ENCODE assay signal across 11 mouse cellular contexts in the genomic region with DNA sequence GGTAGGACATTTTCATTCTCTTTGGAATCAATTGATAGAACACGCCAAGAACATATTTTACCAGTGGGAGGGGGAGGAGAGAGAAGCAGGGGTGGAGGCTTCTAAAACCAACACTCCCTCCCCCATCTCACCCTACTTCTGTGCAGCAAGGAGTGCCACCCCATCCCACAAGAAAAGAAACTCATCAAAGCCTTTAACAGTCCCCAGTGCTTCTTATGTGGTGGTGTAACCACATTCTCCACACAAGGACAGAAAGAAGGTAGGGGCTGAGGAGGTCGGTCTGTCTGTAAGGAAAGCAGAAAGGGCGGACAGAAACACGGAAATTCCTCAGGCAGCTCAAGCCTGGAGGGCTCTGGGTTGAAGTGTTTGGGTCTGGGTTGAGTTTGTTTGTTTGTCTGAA. TPM values are rescaled to one million over a fixed set of nuclear protein-coding genes. Genes with fewer than 3 reads are reported as not detected.
A peak's percentile ranks its signal among the peaks of the same experiment; 100 is the strongest.
DNase-seq lines count a peak whose midpoint lies in the region; ATAC-seq and TF ChIP-seq lines count a peak whose summit lies in the region.
"Had no signal": no experiment of that assay in that cellular context is flagged by ENCODE, and none has a peak within 500 bp of the region (broad histone marks: within the 10 kb centered on the region; RNA-seq: fewer than 3 reads in every experiment).

No protein-coding gene starts in this region.

- no peaks in the 10 kb centered on the region for H3K27me3 ChIP-seq in kidney, embryonic 16.5 days (ENCODE audit: insufficient read depth, low read length)
- no peaks in the 10 kb centered on the region for H3K27me3 ChIP-seq in E14TG2a.4 (ENCODE audit: insufficient read depth, low read length)
- no peaks in the 10 kb centered on the region for H3K27me3 ChIP-seq in stomach, embryonic 16.5 days (ENCODE audit: control insufficient read depth, insufficient read depth, low read length)
- H3K27me3 ChIP-seq: Patski had no signal

- DNase-seq in kidney, postnatal 36 days, result no peak
- DNase-seq in brain, adult 2 months (ENCODE audit: low read depth, low spot score), result peak; percentile 43
- no peak for DNase-seq in layer of hippocampus, adult 9-10 months (ENCODE audit: low spot score)
- no peak for DNase-seq in gastrocnemius, postnatal 10 days
- DNase-seq in left cerebral cortex, adult 8-10 months (ENCODE audit: low spot score in 2 of 2), result no peak
- DNase-seq: liver, postnatal 0 days had no signal

- H3K9ac ChIP-seq in kidney, embryonic 16.5 days (replicated peaks; ENCODE audit: low read length), result no peak overlapping the region
- H3K9ac ChIP-seq in stomach, embryonic 16.5 days (ENCODE audit: low read length), result peak overlapping the region; percentile 17; the same call in 1 of the 2 replicates
- H3K9ac ChIP-seq: liver, postnatal 0 days had no signal

- WGBS in kidney, embryonic 16.5 days, result 50% methylated on average over 4 of the region's 4 CpGs
- 49% methylated on average over 4 of the region's 4 CpGs for WGBS in stomach, embryonic 16.5 days

- H3K27ac ChIP-seq in kidney, embryonic 16.5 days (ENCODE audit: low read length), result peak overlapping the region; percentile 60
- H3K27ac ChIP-seq in stomach, embryonic 16.5 days (ENCODE audit: low read length), result peak overlapping the region; percentile 61
- H3K27ac ChIP-seq: forebrain, embryonic 10.5 days had no signal

- H3K36me3 ChIP-seq in kidney, embryonic 16.5 days (ENCODE audit: insufficient read depth, low read length), result peaks cover 10% of the 10 kb centered on the region; the same call in 1 of the 2 replicates
- peaks cover 22% of the 10 kb centered on the region for H3K36me3 ChIP-seq in E14TG2a.4 (ENCODE audit: insufficient read depth, low read length)
- H3K36me3 ChIP-seq in stomach, embryonic 16.5 days (ENCODE audit: control insufficient read depth, insufficient read depth, low read length), result peaks cover 4% of the 10 kb centered on the region; the same call in 1 of the 2 replicates

- 0 out of 2 replicates have a peak overlapping the region, but pooled peaks have one; percentile 6 for H3K4me2 ChIP-seq in kidney, embryonic 16.5 days (replicated peaks; ENCODE audit: low read depth, low read length)
- H3K4me2 ChIP-seq in stomach, embryonic 16.5 days (ENCODE audit: low read depth, low read length), result peak overlapping the region; percentile 17; the same call in 1 of the 2 replicates

- no peak overlapping the region for H3K4me3 ChIP-seq in kidney, embryonic 16.5 days (ENCODE audit: low read length)
- H3K4me3 ChIP-seq in E14TG2a.4 (replicated peaks; ENCODE audit: low read length), result peak overlapping the region; percentile 21; the same call in 1 of the 2 replicates
- no peak overlapping the region for H3K4me3 ChIP-seq in stomach, embryonic 16.5 days (replicated peaks; ENCODE audit: low read length)
- H3K4me3 ChIP-seq: forebrain, embryonic 10.5 days had no signal

- TF ChIP-seq CTCF in E14TG2a.4 (conservative IDR thresholded peaks at IDR 0.05; ENCODE audit: low read length), result no peak

- H3K4me1 ChIP-seq in kidney, embryonic 16.5 days (ENCODE audit: insufficient read depth, low read length), result peaks cover 72% of the 10 kb centered on the region
- H3K4me1 ChIP-seq in E14TG2a.4 (replicated peaks; ENCODE audit: low read depth, low read length), result peaks cover 90% of the 10 kb centered on the region
- peaks cover 54% of the 10 kb centered on the region for H3K4me1 ChIP-seq in stomach, embryonic 16.5 days (ENCODE audit: control insufficient read depth, insufficient read depth, low read length)

- H3K9me3 ChIP-seq in kidney, embryonic 16.5 days (ENCODE audit: low read length), result no peaks in the 10 kb centered on the region
- H3K9me3 ChIP-seq in E14TG2a.4 (ENCODE audit: low read length), result no peaks in the 10 kb centered on the region
- H3K9me3 ChIP-seq in stomach, embryonic 16.5 days (replicated peaks; ENCODE audit: control insufficient read depth, low read length), result no peaks in the 10 kb centered on the region
- H3K9me3 ChIP-seq: forebrain, embryonic 10.5 days had no signal

- no peak for ATAC-seq in kidney, embryonic 16.5 days (ENCODE audit: low FRiP score, low TSS enrichment)
- ATAC-seq in stomach, embryonic 16.5 days (ENCODE audit: insufficient read depth, low FRiP score), result no peak
- ATAC-seq: liver, postnatal 0 days; Patski had no signal

RNA-seq across cellular contexts. Expression of gene Lamc1, which starts 12.5 kb away (rescaled TPM):
- 105 and 109 TPM in 2 replicates for polyA plus RNA-seq in kidney, embryonic 16.5 days (2015; fragmentation: Nextera tagmentation; extraction: Ambion mirVana)
- polyA plus RNA-seq in stomach, embryonic 16.5 days (2015; fragmentation: Nextera tagmentation; extraction: Ambion mirVana), result 63.4 and 68.0 TPM in 2 replicates
- 100 to 1,000 TPM; 296 to 324 TPM for total RNA-seq in gastrocnemius, postnatal 10 days (2021)
- total RNA-seq in left cerebral cortex, adult 8-10 months (2022), result 10 to 100 TPM; 23.8 to 28.5 (median 27.2) TPM

Comparison
In these comparisons a context has a peak if more than half of its experiments do, and no peak if none do; other contexts are left out.
1. RNA of gene Lamc1, which starts 12.5 kb away (total RNA-seq): 296 to 324 TPM in gastrocnemius, postnatal 10 days; 23.8 to 28.5 TPM in left cerebral cortex, adult 8-10 months; every median in the first group is over 10 times any median in the second.